Mouse (Mus musculus) adrenal gland, adult 8-10 months (tissue): ENCODE measurements around the gene Amz2. TPM values are rescaled to one million over a fixed set of nuclear protein-coding genes. Genes with fewer than 3 reads are reported as not detected.

ENCODE experiments used
- DNase-seq: peaks from one replicate; pipeline ENCODE4 v3.0.0; 2022
- microRNA-seq, 2 experiments: library from miRNA; unstranded; fragments of <30 nt; microRNA quantifications; one replicate each; pipeline ENCODE4 v1.2.0; 2022
- total RNA-seq, 4 experiments: library from RNA; stranded (reverse); gene quantifications; 2 replicates each; pipeline ENCODE4 v1.2.4; 2022

Amz2 gene
- total RNA-seq, 4 experiments from 2014 or later = 42.2 to 58.0 (median 49.0) TPM

DNA sequence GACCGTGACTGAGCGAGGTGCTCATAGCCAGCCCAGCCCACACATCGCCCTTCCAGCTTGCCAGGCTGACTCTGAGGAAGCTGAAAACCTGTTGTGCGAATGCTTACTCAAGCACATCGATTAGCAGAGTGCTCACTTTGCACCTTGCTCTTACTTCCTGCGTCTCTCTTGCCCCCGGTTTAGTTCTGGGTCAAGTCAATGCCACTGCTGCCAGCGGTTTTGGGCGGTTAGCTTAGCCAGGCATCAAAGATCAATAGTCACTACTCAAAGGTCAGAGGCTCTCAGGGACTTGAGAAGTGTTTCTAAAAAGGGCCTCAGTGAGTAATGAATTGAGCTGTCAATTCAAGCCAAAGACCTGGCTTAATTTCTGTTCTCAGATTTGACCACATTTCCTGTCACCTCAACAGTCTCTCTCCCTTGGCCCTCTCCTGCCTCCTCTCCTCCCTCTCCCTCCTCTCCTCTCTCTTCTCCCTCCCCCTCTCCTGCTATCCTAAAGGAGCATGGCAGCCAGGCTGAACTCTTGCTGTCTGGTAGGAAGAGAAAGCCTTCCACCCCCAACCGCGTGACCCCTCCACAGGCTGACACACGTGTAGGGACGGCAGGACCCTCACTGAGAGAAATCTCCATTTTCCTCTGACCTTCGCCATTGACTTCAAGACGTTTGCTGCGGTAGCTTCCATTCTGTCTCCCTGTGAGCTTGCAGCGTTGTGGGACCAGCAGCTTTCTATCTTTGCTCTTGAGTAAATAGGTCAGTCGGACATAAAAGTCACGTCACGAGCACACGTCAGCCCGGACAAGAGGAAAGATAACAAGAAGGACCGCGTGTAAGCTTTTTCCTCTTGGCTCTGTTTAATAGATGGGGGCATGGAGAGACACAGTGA, 69.4 kb downstream of the Amz2 start:
- DNase-seq = no peak

GRCm38 (mm10) chr11:109495771-109496474, 70.2 kb downstream of the Amz2 start:
- DNase-seq = no peak

DNA sequence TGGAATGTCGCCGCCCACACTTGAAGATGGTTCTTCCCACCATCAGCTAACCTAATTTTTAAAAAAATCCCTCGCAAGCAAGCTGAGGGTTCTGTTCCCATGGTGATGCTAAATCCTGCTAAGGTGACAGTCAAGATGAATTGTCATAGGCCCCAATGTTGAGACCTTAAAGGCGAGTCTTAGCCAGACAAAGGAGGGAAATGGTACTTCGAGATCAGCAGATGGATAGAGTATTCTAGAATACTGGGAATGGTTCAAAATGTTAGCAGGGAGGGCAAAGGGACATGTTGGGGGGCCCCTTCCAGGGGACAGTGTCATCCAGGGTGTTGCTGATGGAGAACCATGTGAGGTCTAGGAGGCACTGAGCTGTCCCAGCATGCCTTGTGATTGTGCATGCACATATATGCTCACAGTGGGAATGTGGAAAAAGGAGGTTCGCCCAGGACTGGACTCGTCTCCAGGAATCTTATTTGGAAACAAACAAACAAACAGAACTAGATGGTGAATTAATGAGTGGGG, 70.8 kb downstream of the Amz2 start:
- no peak for DNase-seq

GRCm38 (mm10) chr11:109496996-109497714, 71.4 kb downstream of the Amz2 start:
- no peak for DNase-seq

- DNase-seq = no peak
Measured at GRCm38 (mm10) chr11:109497990-109498389, 72.2 kb downstream of the Amz2 start.

GRCm38 (mm10) chr11:109500206-109500605, 74.5 kb downstream of the Amz2 start:
- DNase-seq = peak; percentile 14

Small RNA genes within 50 kb of the gene (microRNA-seq; reads per million reads assigned to microRNA genes)
- gene Gm25540 = 0 reads per million in 2 experiments

Other genes with a start within 250 kb of the Amz2 start
- 1 to 10 TPM; 4.9 to 9.8 (median 7.4) TPM for gene Rgs9, start 127.8 kb upstream of the Amz2 start, total RNA-seq
- gene Gna13, start 63.1 kb upstream of the Amz2 start, total RNA-seq = 10 to 100 TPM; 65.1 to 70.3 (median 68.0) TPM
- not detected for gene 9930022D16Rik, start 12.0 kb upstream of the Amz2 start, total RNA-seq
- 10 to 100 TPM in 2 of 4 experiments, 1 to 10 TPM in 2; 5.8 to 18.1 (median 11.7) TPM for gene Arsg, start 47.4 kb downstream of the Amz2 start, total RNA-seq
- gene Slc16a6, start 47.7 kb downstream of the Amz2 start, total RNA-seq = 1 to 10 TPM in 2 of 4 experiments, under 1 TPM in 2; 0.41 to 3.0 (median 1.3) TPM
- 10 to 100 TPM; 32.2 to 43.7 (median 40.0) TPM for gene Wipi1, start 186.0 kb downstream of the Amz2 start, total RNA-seq
- gene Prkar1a, start 223.5 kb downstream of the Amz2 start, total RNA-seq = 100 to 1,000 TPM; 388 to 483 (median 411) TPM